Mouse (Mus musculus) left cerebral cortex, postnatal 4 days (tissue): ENCODE measurements around the gene Cyp4f14. TPM values are rescaled to one million over a fixed set of nuclear protein-coding genes. Genes with fewer than 3 reads are reported as not detected.

Experiments
- DNase-seq: peaks from one replicate; pipeline ENCODE4 v3.0.0-alpha.2; 2022
- intact Hi-C: fragments of 180-260 bp; cut with DNase I; formaldehyde crosslinking; loops from one replicate; pipeline ENCODE4 v1.15.1; 2025
- total RNA-seq, 2 experiments: library from RNA; stranded (reverse); gene quantifications; 2 replicates each; pipeline ENCODE4 v1.2.3; 2021

Gene Cyp4f14
- under 1 TPM in 1 of 2 experiments, not detected in 1; 0.95 TPM for total RNA-seq

DNA sequence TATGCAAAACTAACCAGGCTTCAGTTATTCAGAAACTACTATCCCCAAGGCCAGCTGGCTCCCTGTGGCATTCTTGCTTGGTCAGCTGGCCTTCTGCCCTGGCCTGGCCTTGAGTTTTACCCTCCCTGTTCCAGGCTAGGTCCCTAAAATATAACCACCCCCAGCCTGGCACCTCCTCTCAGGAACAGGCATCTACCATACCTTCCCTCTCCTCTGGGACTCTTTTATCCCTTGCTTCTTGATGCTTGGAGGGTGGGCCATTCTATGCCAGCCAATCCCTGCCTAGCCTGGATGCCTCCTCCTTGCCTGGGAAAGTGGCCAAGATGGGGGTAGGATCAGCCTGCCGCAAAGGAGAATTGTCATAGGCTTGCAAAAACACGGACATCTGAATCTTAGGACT lies at the start of gene Cyp4f14:
Gene Cyp4f14 (minus strand): TSS at position 212 of the 400 bp plus-strand sequence.
- DNase-seq, result peak; percentile 49
- intact Hi-C loops, result no loop called here

DNA sequence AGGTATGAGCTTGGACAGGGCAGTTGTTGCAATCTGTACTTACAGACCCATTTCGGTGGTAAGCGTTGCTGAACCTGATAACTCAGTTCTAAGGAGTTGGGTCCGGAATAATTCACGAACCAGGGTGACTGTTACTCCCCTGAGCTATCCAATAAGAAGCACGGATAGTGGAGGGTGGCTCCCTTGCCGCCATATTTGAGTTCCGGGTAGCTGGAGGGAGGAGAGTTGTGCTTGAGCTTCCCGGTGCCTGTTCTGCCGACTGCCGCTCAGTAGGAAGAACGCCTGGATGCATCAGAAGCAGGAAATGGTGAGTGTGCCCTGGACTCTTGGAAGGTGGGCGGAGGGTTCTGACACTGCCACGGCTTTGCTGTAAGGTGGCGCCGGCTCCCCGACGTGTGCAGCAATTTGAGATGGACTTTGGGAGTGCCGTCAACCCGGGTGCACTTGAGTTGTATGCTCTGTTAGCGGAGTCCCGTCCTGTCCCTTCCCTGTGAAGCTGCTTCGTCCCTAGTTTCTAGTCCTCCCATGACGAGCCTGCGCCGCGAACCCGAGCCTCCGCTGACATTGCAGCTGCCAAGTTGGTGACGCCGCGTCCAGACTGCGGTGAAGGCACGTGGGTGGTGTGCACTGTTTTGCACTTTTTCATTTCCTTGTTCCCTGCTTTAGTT lies 48.6 kb upstream of the Cyp4f14 start, which contains the start of gene Zfp472:
Gene Zfp472 (plus strand): TSS at position 192 of the 668 bp plus-strand sequence.
- intact Hi-C loops, result no loop called here
- peak; percentile 86 for DNase-seq

DNA sequence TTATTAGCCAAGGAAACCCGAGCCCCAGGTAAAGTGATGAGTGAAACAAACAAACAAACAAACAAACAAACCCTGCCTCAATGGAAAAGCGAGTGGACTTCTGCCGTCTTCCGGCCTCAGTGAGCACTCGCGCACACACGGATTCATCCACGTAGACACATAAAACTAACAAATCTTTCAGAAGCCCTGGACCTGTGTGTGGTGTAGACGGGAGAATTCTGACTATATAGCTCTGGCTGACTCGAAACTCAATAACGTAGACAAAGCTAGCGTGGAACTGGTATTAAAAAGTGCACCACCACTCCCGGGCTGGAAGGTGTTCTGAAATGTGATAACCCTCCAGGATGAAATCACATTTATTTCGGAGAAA lies 48.1 kb upstream of the Cyp4f14 start:
- peak; percentile 13 for DNase-seq
- intact Hi-C loops, result no loop called here

DNA sequence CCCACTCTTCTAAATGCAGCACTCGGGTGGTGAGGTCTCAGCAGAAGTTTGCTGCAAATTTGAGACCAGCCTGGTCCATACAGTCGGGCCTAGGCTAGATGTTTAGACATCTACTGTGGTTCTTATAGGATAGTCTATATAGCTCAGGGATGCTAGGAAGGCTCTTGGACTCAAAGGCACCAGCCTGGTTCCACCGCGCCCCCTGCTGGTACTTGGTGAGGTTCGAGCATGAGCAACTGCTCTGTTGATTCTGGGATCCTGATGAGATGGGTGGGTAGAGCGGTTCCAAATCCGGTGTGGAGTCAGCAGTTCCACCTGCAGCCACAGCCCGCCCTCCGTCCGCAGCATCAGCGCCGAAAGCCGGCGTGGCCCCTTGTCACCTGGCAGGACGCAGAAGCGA lies 34.3 kb upstream of the Cyp4f14 start:
- DNase-seq, result peak; percentile 85
- intact Hi-C loops, result no loop called here

DNA sequence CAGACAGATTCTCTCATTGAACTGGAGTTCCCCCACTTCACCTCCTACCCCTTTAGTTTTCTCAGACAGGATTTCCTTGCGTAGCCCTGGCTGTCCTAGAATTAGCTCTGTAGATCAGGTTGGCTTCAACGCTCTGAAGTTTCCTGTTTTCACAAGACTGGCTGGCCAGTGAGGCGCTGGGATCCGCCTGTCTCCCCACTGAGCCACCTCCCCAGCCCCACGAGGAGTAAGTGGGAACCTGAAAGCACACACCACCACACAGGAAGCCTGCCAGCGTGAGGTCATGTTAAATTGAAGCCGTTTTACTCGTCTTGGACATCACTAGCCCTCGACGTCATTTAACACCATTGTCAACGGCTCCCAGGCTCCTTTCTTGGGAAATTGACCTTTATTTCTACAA lies 33.9 kb upstream of the Cyp4f14 start:
- intact Hi-C loops, result no loop called here
- no peak for DNase-seq

DNA sequence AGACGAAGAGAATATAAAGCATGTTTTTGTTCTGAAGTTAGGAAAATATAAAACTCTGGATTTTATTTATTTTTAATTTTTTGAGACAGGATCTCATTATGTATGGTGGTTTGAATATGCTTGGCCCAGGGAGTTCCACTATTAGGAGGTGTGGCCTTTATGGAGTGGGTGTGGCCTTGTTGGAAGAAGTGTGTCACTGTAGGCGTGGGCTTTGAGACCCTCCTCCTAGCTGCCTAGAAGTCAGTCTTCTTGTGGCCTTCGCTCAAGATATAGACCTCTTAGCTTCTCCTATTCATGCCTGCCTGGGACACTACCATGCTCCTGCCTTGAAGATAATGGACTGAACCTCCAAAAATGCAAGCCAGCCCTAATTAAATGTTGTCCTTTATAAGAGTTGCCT lies 33.0 kb upstream of the Cyp4f14 start:
- intact Hi-C loops, result no loop called here
- no peak for DNase-seq

DNA sequence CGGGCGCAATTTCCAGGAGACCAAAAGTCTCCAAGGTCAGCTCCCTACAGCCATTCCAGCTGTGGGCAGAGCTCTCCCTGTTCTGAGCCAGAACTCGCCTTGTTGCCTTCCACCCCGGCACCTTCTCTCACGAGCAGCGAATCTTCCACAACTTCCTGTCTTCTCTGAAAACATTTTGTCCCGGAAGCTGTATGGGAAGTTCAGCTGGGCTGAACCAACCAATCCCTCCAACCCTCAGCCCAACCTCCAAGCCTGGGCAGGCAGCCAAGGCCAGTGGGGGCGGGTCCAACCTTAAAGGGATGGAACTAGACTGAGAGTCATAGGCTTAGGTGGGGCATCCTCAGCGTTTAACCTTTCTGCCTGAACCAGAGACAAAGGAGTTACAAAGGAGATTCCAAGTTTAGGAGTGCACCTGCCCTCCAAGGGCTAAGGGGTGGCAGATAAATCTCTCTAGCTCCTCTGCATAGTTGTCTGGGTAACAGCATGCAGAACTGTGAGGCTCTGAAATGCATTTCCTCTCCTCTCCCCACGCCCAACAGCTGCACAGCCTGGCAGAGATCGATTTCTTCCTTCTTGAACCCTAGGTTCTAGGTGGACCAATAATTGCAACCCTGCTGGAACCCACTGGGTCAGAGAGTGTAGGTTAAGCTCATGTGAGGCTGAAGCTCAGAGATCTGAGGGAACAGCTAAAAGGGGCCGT lies 30.2 kb upstream of the Cyp4f14 start, which contains the start of gene Cyp4f13:
Gene Cyp4f13 (minus strand): TSS at position 188 of the 700 bp plus-strand sequence.
- intact Hi-C loops, result no loop called here

DNA sequence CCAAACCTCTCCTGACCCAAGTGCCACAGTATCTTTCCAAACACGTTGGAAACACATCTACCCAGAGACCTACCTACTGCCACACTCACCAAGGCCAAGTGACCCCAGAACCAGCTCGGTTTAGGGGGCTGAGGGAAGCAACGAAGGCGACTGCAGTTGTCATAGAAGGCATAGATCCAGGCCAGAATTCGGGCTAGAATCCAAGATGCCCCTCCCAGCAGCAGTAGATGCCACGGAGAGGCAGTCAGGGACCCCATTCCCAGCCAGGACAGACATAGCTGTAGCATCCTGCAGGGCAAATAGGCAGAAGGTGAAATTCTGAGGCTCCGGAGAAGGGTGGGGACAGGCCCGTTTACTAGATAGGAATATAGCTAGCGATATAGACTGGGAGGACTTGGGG lies 29.6 kb upstream of the Cyp4f14 start:
- intact Hi-C loops, result no loop called here
- DNase-seq, result peak; percentile 9

More for the DNA sequence above, 30.2 kb upstream of the Cyp4f14 start, which contains the start of gene Cyp4f13:
- DNase-seq, result peak; percentile 98

DNA sequence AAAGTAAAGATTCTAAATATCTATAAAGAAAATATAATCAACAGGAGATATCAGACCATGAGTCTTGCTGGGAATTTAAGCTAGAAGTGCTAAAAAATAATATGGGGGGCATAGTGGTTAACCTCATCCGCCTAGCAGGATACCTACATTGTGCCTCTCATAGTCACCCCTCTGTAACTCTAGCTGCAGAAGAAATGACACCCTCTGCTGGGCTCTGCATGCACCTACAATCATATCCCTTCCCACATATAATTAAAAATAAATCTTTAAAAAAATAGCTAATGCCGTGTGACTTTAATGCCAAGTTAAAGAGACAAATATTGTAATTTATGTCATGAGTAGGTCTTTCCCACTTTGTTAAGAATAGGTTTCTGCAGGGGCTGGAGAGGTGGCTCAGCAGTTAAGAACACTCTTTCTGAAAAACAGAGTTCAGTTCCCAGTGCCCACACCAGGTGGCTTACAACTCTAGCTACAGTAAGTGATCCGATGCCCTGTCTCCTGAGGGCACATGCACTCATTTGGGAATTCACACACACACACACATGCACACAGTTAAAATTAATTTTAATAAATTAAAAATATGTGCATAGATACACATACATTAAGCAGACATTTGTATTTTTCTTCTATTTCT lies 27.4 kb upstream of the Cyp4f14 start:
- no peak for DNase-seq
- intact Hi-C loops, result no loop called here

DNA sequence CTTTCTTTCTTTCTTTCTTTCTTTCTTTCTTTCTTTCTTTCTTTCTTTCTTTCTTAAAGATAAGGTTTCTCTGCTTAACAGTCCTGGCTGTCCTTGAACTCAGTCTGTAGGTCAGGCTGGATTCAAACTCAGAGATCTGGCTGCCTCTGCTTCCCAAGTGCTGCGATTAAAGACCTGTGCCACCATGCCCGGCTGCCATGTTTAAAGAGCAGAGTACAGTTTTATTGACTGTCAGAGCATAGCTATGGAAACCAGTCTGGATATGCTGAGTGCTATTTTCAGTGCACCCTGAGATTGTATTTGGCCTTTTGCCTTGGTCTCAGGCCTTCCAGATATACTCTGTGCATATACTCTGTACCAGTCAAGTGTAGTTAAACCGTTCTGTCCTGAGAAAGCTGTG lies 26.5 kb upstream of the Cyp4f14 start:
- intact Hi-C loops, result no loop called here
- DNase-seq, result no peak

DNA sequence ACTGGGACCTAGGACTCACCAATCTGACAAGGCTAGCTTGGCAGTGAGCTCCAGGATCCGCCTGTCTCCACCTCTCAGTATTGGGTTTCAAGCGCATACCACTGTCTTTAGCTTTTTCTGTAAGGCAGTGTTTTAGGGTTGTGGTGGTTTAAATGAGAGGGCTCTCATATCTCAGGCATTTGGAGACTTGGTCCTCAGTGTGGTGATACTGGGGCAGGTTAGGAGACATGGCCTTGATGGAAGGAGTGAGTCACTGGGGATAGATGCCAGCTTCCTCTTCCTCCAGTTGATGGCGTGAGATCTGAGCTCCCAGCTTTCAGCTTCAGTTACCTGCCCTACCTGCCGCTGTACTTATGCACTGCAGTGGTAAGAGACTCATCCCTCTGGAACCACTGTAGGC lies 22.7 kb upstream of the Cyp4f14 start:
- no peak for DNase-seq
- intact Hi-C loops, result no loop called here

DNA sequence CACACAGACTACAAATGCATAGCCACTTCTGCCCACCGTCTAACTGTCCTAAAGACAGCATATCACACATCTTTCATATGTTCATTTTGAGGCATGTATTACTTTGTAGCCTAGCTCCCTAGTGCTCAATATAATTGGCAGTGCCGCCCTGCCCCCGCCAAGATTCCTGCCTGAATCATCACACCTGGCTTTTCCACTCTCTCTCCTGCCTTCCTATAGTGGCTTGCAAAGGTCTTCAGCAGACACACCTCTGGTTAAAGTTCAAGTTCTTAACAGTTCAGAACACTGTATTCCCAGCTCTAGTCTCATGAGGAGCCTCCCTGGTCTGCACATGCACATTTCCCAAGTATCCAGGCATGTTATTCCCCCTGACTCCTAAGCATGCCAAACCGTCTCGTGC lies 10.7 kb upstream of the Cyp4f14 start:
- DNase-seq, result no peak
- intact Hi-C loops, result no loop called here

DNA sequence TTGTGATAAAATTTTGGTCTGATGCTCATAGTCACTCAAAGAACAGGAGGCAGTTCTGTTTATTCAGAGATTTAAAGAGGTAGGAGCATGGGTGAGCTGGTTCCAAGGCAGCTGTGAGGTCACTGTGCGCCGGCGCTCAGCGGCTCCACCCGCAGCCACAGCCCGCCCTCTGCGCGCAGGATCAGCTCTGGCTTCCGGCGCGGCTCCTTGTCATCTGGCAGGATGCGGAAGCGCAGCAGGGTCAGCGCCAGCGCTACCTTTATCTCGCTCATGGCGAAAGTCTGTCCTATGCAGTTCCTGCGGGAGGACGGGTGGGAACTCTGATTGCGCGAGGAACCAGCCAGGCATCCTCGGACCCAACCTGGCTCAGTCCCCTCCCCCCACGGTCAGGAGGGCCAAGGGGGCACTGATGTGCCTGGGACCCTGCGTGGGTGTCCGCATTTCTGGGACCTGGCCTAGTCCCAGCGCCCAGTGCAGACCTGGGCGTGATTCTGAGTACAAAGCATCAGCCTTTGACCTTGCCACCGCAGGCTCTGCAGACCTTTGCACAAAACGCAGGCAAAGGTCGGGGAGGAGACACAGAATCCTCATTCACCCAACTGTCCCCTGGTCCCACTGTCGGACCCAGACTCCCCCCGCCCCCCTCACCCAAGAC lies 7.6 kb upstream of the Cyp4f14 start:
- DNase-seq, result peak; percentile 68
- intact Hi-C loops, result no loop called here

DNA sequence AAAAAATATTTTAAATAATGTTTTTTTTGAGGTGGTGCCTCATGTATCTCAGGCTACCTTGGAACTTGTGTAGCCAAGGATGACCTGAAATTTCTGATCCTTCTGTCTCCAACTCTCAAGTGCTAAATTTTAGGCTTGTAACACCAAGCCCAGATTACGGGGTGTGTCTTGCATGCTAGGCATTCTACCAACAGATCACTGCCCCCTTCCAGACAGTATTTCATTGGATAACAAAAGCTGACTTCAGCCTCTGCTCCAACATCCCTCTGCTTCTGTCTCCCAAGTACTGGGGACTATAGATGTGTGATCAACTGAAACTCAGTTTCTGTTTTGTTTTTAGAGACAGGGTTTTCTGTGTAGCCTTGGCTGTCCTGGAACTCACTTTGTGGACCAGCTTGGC lies 6.5 kb upstream of the Cyp4f14 start:
- DNase-seq, result no peak

DNA sequence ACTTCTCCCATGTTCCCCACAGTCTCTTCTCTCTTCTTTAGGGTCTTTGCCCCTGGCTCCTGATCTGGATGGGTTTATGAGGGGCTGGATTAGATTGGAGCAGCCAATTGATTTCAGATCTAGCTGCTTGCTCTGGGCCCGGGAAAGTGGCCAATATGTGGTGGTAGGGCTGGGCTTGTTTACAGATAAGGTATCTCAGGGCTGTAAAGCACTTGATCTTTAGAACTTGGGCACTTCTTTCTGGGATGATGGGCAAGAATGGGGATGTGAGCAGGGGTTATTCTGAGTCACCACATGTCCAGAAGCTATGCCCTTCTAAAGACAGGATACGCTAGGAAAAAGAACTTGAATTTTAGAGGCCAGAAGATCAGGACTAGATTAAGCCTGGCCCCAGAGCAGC lies 2.0 kb upstream of the Cyp4f14 start:
- intact Hi-C loops, result no loop called here
- no peak for DNase-seq

More for the DNA sequence above, 6.5 kb upstream of the Cyp4f14 start:
- intact Hi-C loops, result no loop called here

DNA sequence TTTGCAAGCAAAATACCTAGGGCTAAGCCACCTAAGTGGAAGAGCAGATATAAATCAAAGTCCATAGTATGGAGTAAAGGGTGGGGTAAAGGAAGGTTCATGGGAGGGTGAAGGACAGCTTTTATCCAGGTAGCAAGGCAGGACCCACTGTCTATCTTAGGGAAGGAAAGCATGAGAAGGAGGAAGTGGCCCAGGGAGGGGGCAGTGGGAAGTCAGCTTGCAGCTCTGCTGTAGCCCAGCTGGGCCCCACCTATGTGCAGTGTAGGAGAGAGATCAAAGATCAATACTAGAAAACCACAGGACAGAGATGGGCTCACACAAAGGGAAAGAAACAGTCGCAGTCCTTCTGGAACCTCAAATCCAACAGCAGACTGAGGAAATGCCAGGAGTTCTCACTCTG lies 1.1 kb downstream of the Cyp4f14 start:
- DNase-seq, result no peak
- intact Hi-C loops, result no loop called here

DNA sequence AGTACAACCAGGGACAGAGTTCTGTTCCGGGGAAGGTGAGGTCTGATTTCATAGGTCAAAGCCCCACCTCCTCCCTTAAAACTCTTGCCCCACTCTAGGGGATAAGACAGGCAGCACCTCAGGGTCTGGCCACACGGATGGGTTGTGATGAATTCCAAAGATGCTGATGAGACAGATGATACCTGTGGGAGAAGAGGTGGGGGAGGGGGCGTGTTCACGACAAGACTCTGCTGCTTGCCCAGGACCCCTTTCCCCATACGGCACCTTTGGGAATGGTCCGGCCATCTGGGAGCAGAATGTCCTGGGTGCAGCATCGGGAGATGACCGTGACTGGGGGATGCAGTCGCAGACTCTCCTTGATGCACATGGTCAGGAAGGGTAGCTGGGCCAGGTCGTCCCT lies 11.0 kb downstream of the Cyp4f14 start:
- no peak for DNase-seq
- intact Hi-C loops, result no loop called here

DNA sequence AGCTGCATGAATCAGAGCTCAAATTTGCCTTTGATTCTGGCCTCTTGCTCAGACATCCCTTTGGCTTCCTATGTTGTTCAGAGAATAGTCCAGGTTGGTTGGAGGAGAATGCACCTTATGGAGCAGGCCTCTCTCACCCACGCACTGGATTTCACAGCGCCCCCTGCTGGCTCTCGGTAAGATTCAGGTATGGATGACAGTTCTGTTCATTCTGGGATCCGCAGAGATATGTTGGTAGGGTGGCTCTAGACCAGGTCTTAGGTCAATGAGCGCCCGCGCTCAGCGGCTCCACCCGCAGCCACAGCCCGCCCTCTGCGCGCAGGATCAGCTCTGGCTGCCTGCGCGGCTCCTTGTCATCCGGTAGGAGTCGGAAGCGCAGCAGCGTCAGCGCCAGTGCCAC lies 11.9 kb downstream of the Cyp4f14 start:
- DNase-seq, result peak; percentile 50
- intact Hi-C loops, result no loop called here

DNA sequence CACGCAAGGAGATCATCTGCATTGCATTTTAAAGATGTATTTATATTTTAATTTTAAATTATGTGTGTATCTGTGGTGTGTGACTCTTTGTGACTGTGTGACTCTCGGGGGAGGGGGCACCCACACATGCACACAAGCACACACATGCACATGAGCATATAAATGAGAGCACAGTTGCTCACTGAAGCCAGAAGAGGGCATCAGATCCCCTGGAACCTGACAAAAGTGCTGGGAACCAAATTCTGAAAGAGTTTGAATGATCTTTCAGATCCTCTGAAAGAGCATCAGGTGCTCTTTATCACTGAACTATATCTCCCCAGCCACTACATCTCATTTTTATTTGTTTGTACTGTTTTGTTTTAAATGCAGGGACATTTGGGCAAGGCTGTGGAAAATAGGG lies 12.7 kb downstream of the Cyp4f14 start:
- intact Hi-C loops, result no loop called here
- no peak for DNase-seq

DNA sequence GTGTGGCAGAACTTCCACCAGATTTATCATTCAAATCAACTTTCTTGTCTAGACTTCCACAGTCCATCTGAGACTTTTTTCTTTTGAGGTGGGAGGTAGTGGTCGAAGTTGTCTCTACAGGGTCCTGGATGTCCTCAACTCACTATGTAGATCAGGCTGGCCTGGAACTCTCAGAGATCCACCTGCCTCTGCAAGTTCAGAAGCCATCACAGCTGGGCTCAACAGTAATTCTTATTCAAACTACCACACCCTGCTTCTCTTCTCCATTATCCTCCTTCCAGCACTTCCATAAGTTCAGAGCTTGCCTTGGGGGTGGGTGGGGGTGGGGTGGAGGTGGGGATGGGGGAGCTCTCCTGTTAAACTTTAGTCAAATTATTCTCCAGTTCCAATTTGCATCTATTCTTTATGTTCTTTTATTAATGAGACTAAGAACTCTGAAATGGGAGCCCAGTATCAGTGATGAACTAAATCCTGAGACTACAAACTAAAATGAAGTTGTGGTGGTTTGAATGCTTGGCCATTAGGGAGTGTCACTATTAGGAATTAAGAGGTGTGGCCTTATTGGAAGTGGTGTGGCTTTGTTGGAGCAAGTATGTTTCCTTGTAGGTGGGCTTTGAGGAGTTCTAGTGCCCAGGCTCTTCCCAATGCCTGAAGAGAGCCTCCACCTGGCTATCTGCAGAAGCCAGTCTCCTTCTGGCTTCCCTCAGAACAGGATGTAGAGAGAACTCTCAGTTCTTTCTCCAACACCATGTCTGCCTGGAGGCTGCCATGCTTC lies 15.2 kb downstream of the Cyp4f14 start:
- no peak for DNase-seq
- intact Hi-C loops, result no loop called here

DNA sequence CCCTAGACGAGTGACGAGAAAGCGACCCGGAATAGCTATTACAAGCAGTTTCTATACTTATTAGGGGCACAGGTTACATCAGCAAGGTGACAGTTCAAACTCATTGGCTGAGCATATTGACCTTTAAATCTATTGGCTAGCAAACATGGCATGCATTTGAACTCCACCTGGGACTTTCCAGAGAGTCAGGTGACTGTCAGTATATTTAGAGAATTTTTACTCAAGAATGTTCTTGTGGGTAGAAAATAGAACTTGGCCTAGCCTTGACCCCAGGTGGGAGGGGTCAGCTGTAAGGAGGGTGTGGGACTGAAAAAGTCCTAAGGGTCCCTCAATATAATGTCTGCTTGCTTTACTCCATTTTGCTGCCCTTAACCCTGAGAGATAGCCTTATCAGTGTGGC lies 21.7 kb downstream of the Cyp4f14 start:
- intact Hi-C loops, result no loop called here
- no peak for DNase-seq
